1 mouse cellular context compared by ENCODE assay signal in the genomic region with DNA sequence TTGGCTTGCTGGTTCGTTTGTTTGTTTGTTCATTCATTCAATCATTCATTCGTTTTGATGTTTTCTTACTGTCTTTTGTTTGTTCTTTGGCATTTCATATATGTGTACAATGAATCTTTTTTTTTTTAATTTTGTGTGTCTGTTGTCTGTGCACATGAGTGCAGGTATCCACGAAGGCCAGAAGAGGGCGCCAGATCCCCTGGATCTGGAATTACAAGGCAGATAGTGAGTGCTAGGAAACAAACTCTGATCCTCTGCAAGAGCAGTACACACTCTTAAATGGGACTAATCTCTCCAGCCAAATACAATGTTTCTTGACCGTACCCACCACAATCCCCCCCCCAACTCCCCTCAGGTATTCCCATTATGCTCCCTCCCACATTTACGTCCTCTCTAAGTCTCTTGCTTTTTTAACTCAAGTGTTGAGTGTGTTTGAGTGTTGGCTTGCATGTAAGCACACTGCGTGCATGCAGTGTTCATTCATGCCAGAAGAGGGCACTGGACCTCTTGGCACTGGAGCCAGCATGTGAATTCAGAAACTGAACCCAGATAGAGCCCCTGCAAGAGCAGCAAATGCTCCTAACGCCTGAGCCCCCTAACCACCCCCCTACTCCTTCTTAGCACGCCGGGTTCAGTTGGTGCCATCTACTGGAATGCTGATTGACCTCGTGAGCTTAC.
TF ChIP-seq lines count a peak whose summit lies in the region.

No protein-coding gene starts in this region.

TF ChIP-seq in MEL, 35 proteins besides CTCF, POLR2A, EP300 and RAD21 (continued from another document):
- no peak for TF ChIP-seq TAL1 (IDR thresholded peaks at IDR 0.05; ENCODE audit: low read length)
- TF ChIP-seq SMC3 (IDR thresholded peaks at IDR 0.05; ENCODE audit: low read depth, low read length), result peak; percentile 59
- TF ChIP-seq MAX (IDR thresholded peaks at IDR 0.05; ENCODE audit: low read length), result no peak
- no peak for TF ChIP-seq NRF1 (IDR thresholded peaks at IDR 0.05; ENCODE audit: insufficient read depth, low read depth, low read length, poor library complexity, severe bottlenecking)
- TF ChIP-seq USF2 (IDR thresholded peaks at IDR 0.05; ENCODE audit: borderline replicate concordance in 1 of 2, insufficient read depth in 1 of 2, low read depth in 1 of 2, low read length in 2 of 2), result no peak
- TF ChIP-seq UBTF (IDR thresholded peaks at IDR 0.05; ENCODE audit: borderline replicate concordance, insufficient read depth, low read depth, low read length), result no peak
- no peak for TF ChIP-seq ZMIZ1 (IDR thresholded peaks at IDR 0.05; ENCODE audit: low read depth, low read length)
- TF ChIP-seq TBP (IDR thresholded peaks at IDR 0.05; ENCODE audit: low read depth, low read length), result no peak
- TF ChIP-seq E2F4 (IDR thresholded peaks at IDR 0.05; ENCODE audit: borderline replicate concordance, low read depth, low read length), result no peak
- no peak for TF ChIP-seq MYB (IDR thresholded peaks at IDR 0.05; ENCODE audit: low read depth, low read length)
- TF ChIP-seq NELFE (IDR thresholded peaks at IDR 0.05; ENCODE audit: low read depth, low read length), result no peak
- no peak for TF ChIP-seq JUND (IDR thresholded peaks at IDR 0.05; ENCODE audit: low read depth, low read length)
- peak; percentile 89 for TF ChIP-seq ZKSCAN1 (IDR thresholded peaks at IDR 0.05; ENCODE audit: low read depth, low read length)
- no peak for TF ChIP-seq CHD1 (IDR thresholded peaks at IDR 0.05; ENCODE audit: low read depth, low read length)
- TF ChIP-seq ZC3H11A (IDR thresholded peaks at IDR 0.05; ENCODE audit: low read depth, low read length), result no peak; the same call in 1 of the 2 replicates
- no peak for TF ChIP-seq RCOR1 (IDR thresholded peaks at IDR 0.05; ENCODE audit: low read depth, low read length)
- TF ChIP-seq SIN3A (IDR thresholded peaks at IDR 0.05; ENCODE audit: low read length), result no peak
- no peak for TF ChIP-seq ELF1 (IDR thresholded peaks at IDR 0.05; ENCODE audit: low read depth, low read length)
- TF ChIP-seq MXI1 (IDR thresholded peaks at IDR 0.05; ENCODE audit: low read depth, low read length), result no peak
- no peak for TF ChIP-seq CHD2 (IDR thresholded peaks at IDR 0.05; ENCODE audit: low read length)
- TF ChIP-seq USF1 (IDR thresholded peaks at IDR 0.05; ENCODE audit: low read depth, low read length), result no peak
- TF ChIP-seq KAT2A (conservative IDR thresholded peaks at IDR 0.05; ENCODE audit: low read depth, low read length), result no peak
